Mouse (Mus musculus): ENCODE data around the gene Etfb.

- TF ChIP-seq CTCF (IDR thresholded peaks at IDR 0.05; ENCODE audit: extremely low read depth, insufficient read depth, insufficient read length, insufficient replicate concordance) (no peak), POLR2A (IDR thresholded peaks at IDR 0.05; ENCODE audit: low read depth, low read length) (no peak)
These were observed 34.8 kb upstream of the Etfb start for GRCm38 (mm10) chr7:43409084-43409483.

Data from spleen, adult 2 months (tissue).